Mouse (Mus musculus): ENCODE data around the gene 1110008P14Rik. TPM values are rescaled to one million over a fixed set of nuclear protein-coding genes. Genes with fewer than 3 reads are reported as not detected.

Gene 1110008P14Rik
- polyA plus RNA-seq (2015; fragmentation: Nextera tagmentation; extraction: Ambion mirVana): 47.1 and 52.1 TPM in 2 replicates

DNA sequence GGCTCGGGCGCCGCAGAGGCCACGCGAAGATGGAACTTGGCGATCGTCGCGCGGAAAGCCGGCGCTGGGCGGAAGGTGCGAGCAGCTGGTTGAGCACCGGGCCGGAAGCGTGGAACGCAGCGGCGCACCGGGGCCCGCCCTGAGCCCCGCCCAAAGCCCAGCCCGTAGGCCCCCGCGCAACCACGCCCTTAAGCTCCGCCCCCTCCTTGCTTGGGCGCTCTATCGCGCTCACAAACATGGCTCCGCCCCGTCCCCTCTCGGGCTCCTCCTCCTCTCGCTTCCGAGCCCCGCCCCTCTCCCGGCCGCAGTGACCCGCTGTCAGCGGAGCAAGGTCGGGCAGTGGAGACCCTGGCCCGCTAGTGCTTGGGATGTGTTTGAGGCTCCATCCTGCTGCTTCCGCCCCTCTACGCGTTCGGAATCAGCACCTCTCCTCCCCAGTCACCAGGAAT lies at the start of gene 1110008P14Rik:
Gene 1110008P14Rik, minus strand, starts transcription at position 164 of the 449 bp plus-strand sequence.
- Histone ChIP-seq H3K27me3 (peaks cover 10% of the 10 kb centered on the region; the same call in 1 of the 2 replicates), H3K36me3 (peaks cover 29% of the 10 kb centered on the region), H3K27ac (peak within 1 kb of the TSS; percentile 37; the same call in 1 of the 2 replicates), H3K9ac (peak within 1 kb of the TSS; percentile 56), H3K9me3 (replicated peaks) (no peaks in the 10 kb centered on the region), H3K4me1 (peaks cover 10% of the 10 kb centered on the region), H3K4me2 (peak within 1 kb of the TSS; percentile 95), H3K4me3 (replicated peaks) (peak within 1 kb of the TSS; percentile 75)
- WGBS: under 1% methylated on average over 44 of the region's 47 CpGs
- ATAC-seq (replicated peaks; ENCODE audit: low FRiP score): peak; percentile 91

- peak overlapping the region; percentile 55 for H3K9ac ChIP-seq
- H3K27me3 ChIP-seq: no peaks in the 10 kb centered on the region
- H3K36me3 ChIP-seq: no peaks in the 10 kb centered on the region
- no peaks in the 10 kb centered on the region for H3K9me3 ChIP-seq (replicated peaks)
- ATAC-seq (replicated peaks; ENCODE audit: low FRiP score): peak; percentile 85
- WGBS: 7% methylated on average over 18 of the region's 18 CpGs
- peak overlapping the region; percentile 85 for H3K27ac ChIP-seq
- H3K4me1 ChIP-seq: peaks cover 48% of the 10 kb centered on the region
- H3K4me3 ChIP-seq (replicated peaks): peak overlapping the region; percentile 53
- peak overlapping the region; percentile 66 for H3K4me2 ChIP-seq
These were observed 49.3 kb upstream of the 1110008P14Rik start for GRCm38 (mm10) chr2:32430701-32431676.

DNA sequence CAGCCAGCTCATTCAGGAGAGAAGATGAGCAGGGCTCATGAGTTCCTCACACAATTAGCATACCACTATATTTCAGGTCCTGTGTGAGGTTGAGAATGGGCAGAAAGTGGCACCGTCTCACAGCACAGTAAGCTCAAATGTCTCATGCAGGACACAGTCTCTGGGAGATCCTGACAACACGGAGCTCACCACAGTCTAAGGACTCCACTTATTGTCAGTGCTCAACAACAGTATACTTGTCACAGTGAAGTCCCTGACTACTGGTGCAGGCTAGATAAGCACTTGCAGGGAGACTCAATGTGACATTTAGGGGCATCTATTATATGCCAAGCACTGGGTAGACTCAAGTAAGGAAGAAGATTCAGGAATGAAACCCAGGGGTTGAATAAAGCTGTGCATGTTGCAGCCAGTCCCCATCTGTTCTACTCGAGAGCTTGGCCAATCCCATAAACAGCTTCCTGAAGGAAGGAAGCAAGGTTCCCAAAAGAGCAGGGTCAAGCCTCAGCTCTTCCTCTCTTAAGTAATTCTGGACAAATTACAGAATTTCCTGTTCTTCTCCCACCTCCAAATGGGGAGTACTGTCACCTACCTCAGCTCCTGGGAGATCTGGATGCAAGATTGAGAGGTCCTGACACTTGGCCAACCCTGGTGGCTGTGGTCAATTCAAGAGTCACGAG lies 47.6 kb upstream of the 1110008P14Rik start:
- Histone ChIP-seq H3K9ac (no peak overlapping the region), H3K4me1 (peaks cover 59% of the 10 kb centered on the region), H3K27me3 (no peaks in the 10 kb centered on the region), H3K27ac (peak overlapping the region; percentile 87), H3K4me3 (replicated peaks) (no peak overlapping the region; the same call in 1 of the 2 replicates), H3K9me3 (replicated peaks) (no peaks in the 10 kb centered on the region), H3K4me2 (peak overlapping the region; percentile 66), H3K36me3 (no peaks in the 10 kb centered on the region)
- WGBS: 62% methylated on average over 4 of the region's 4 CpGs
- ATAC-seq (replicated peaks; ENCODE audit: low FRiP score): no peak

DNA sequence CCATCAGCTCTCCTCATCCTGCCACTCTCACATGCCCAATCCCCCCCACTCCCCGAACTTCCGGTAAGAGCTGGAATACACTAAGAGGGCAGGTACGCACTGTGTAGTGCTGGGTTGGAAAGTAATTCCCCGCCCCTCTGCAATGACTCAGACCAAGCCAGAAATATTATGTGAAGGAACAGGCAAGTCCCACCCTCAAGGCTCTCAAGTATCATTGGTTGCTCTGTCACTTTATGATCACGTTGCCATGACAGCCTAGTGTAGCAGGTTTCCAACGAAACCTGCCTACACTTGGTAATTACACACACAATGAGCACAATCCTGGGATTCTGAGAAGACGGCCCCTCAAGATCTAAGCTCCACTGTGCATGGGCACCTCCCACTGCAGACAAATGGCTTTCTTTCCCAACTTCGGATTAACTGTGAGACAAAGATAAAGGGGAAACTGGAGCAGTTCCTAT lies 46.6 kb upstream of the 1110008P14Rik start:
- H3K9ac ChIP-seq: no peak overlapping the region
- peak overlapping the region; percentile 16 for H3K4me3 ChIP-seq (replicated peaks)
- 18% methylated on average over 8 of the region's 8 CpGs for WGBS
- H3K4me1 ChIP-seq: peaks cover 68% of the 10 kb centered on the region
- H3K36me3 ChIP-seq: no peaks in the 10 kb centered on the region
- peak overlapping the region; percentile 66 for H3K4me2 ChIP-seq
- H3K27ac ChIP-seq: peak overlapping the region; percentile 87
- H3K9me3 ChIP-seq (replicated peaks): no peaks in the 10 kb centered on the region
- no peaks in the 10 kb centered on the region for H3K27me3 ChIP-seq
- peak; percentile 57 for ATAC-seq (replicated peaks; ENCODE audit: low FRiP score)

DNA sequence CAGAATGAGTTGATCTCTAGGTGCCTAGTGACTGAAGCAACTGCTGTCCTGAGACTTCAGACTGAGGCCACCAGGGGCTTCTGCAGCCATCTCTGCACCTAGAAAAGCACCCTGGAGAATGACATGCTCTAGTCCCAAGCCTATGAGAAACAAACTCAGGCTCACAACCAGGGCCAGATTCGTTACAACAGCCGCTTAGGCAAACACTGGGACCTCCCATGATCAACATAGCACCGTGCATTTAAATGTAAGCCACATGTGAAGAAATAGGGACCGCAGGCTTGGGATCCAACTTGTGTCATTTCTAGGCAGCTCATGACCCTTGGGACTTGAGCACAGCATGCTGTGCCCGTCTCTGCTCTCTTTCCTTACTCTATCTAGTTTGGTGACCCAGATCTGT lies 46.0 kb upstream of the 1110008P14Rik start:
- peak overlapping the region; percentile 87 for H3K27ac ChIP-seq
- no peak for ATAC-seq (replicated peaks; ENCODE audit: low FRiP score)
- WGBS: 81% methylated on average over 5 of the region's 5 CpGs
- no peaks in the 10 kb centered on the region for H3K9me3 ChIP-seq (replicated peaks)
- H3K4me1 ChIP-seq: peaks cover 74% of the 10 kb centered on the region
- no peak overlapping the region for H3K4me3 ChIP-seq (replicated peaks)
- no peaks in the 10 kb centered on the region for H3K27me3 ChIP-seq
- H3K4me2 ChIP-seq: peak overlapping the region; percentile 66
- H3K36me3 ChIP-seq: no peaks in the 10 kb centered on the region
- no peak overlapping the region for H3K9ac ChIP-seq

GRCm38 (mm10) chr2:32426141-32426540 lies 44.4 kb upstream of the 1110008P14Rik start:
- WGBS: 97% methylated on average over 1 of the region's 1 CpGs
- Histone ChIP-seq H3K4me3 (replicated peaks) (no peak overlapping the region), H3K27ac (no peak overlapping the region), H3K4me2 (no peak overlapping the region), H3K4me1 (peaks cover 75% of the 10 kb centered on the region), H3K36me3 (peaks cover 3% of the 10 kb centered on the region; the same call in 1 of the 2 replicates), H3K27me3 (no peaks in the 10 kb centered on the region), H3K9me3 (replicated peaks) (no peaks in the 10 kb centered on the region), H3K9ac (no peak overlapping the region)
- no peak for ATAC-seq (replicated peaks; ENCODE audit: low FRiP score)

DNA sequence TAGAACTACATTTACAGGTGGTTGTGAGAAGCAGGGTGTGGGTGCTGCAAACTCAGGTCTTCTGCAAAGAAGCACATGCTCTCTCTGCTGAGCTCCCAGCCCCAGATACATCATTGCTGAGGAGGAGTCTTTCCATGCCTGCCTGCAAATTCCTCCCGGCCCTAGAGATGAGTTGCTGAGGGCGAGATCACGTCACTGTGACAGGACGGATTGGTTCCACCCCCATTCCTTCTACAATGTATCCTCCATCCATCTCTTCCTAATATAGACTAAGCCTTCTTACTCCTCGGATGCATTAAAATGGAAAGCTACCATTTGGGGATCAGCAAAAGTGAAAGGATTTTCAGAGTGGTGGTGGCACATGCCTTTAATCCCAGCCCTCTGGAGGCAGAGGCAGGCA lies 43.8 kb upstream of the 1110008P14Rik start:
- Histone ChIP-seq H3K4me3 (replicated peaks) (no peak overlapping the region), H3K36me3 (peaks cover 9% of the 10 kb centered on the region), H3K27me3 (no peaks in the 10 kb centered on the region), H3K9me3 (replicated peaks) (no peaks in the 10 kb centered on the region), H3K9ac (no peak overlapping the region), H3K4me1 (peaks cover 70% of the 10 kb centered on the region), H3K27ac (peak overlapping the region; percentile 88; the same call in 1 of the 2 replicates), H3K4me2 (no peak overlapping the region)
- ATAC-seq (replicated peaks; ENCODE audit: low FRiP score): no peak
- WGBS: 69% methylated on average over 5 of the region's 5 CpGs

GRCm38 (mm10) chr2:32424796-32425195 lies 43.1 kb upstream of the 1110008P14Rik start:
- H3K4me2 ChIP-seq: no peak overlapping the region
- H3K27ac ChIP-seq: peak overlapping the region; percentile 88
- H3K9ac ChIP-seq: no peak overlapping the region
- H3K36me3 ChIP-seq: peaks cover 17% of the 10 kb centered on the region
- no peak for ATAC-seq (replicated peaks; ENCODE audit: low FRiP score)
- H3K27me3 ChIP-seq: no peaks in the 10 kb centered on the region
- no peaks in the 10 kb centered on the region for H3K9me3 ChIP-seq (replicated peaks)
- WGBS: 36% methylated on average over 3 of the region's 3 CpGs
- H3K4me1 ChIP-seq: peaks cover 70% of the 10 kb centered on the region
- H3K4me3 ChIP-seq (replicated peaks): no peak overlapping the region

DNA sequence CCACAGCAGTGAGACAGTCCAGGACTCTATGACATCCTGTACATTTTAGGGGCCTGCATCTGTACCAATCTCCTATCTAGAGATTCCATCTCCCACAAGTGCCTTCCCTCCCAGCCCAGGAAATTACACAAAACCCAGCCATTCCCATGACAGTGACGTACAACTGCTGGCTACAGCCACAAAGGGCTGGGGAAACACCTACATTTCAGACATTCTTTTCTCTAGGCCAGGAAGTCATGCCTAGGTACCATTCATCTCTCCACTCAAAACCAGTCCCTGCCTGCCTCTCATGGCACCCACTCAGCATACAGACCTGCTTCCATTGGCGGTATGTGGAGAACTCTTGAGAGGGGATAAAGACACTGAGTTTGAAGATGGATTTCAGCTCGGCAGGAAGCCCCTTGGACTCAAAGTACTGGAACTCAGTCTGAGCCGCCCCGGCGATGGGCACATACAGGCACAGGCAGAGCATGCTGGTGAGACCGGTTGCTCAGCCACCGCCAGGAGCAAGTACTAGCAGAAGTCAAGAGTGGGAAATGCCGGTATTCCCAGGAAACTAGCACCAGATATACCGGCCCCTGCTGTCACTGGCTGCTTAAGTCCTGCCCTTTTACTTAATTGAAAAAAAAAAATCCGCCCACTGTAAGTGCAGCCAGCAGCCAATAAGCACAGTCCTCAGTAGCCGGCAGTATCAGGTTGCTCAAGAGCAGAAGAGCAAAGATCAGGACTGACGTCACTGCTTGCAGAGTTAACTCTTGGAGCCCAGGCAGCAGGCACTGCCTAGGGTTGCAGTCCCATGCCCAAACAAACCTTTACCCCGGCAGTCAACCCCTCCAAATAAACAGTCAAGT lies 42.0 kb upstream of the 1110008P14Rik start:
- 1% methylated on average over 14 of the region's 14 CpGs for WGBS
- peak; percentile 90 for ATAC-seq (replicated peaks; ENCODE audit: low FRiP score)
- H3K27ac ChIP-seq: peak overlapping the region; percentile 88

DNA sequence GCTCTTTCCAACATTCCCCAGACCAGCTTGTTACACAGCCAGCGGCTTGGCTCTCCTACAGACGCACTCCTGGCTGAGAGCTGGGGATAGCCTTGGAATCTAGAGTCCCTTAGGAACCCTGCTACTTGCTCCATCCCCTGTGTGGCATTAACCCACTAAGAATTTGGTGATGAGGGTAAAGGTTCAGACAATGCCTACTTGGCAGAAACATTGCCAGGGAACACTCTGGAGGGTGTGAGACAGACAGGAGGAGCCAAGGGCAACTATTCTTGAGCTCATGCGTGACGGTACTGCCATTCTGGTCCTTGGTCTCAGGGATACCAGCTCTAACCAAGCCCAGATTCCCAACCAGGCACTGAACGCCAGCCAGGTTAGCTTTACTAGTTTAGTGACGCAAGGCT lies 40.1 kb upstream of the 1110008P14Rik start:
- Histone ChIP-seq H3K9ac (no peak overlapping the region), H3K4me1 (peaks cover 67% of the 10 kb centered on the region), H3K27me3 (no peaks in the 10 kb centered on the region), H3K27ac (no peak overlapping the region), H3K36me3 (peaks cover 46% of the 10 kb centered on the region), H3K4me3 (replicated peaks) (no peak overlapping the region), H3K9me3 (replicated peaks) (no peaks in the 10 kb centered on the region), H3K4me2 (no peak overlapping the region)
- ATAC-seq (replicated peaks; ENCODE audit: low FRiP score): no peak
- WGBS: 96% methylated on average over 6 of the region's 6 CpGs

More for the DNA sequence above, 42.0 kb upstream of the 1110008P14Rik start:
- H3K27me3 ChIP-seq: no peaks in the 10 kb centered on the region
- H3K9ac ChIP-seq: peak overlapping the region; percentile 35
- H3K4me2 ChIP-seq: peak overlapping the region; percentile 75
- no peaks in the 10 kb centered on the region for H3K9me3 ChIP-seq (replicated peaks)
- peaks cover 70% of the 10 kb centered on the region for H3K4me1 ChIP-seq
- peaks cover 28% of the 10 kb centered on the region for H3K36me3 ChIP-seq
- H3K4me3 ChIP-seq (replicated peaks): peak overlapping the region; percentile 45

GRCm38 (mm10) chr2:32420647-32421046 lies 38.9 kb upstream of the 1110008P14Rik start:
- H3K36me3 ChIP-seq: peaks cover 58% of the 10 kb centered on the region
- no peak overlapping the region for H3K9ac ChIP-seq
- ATAC-seq (replicated peaks; ENCODE audit: low FRiP score): no peak
- WGBS: 88% methylated on average over 6 of the region's 6 CpGs
- peaks cover 66% of the 10 kb centered on the region for H3K4me1 ChIP-seq
- H3K9me3 ChIP-seq (replicated peaks): no peaks in the 10 kb centered on the region
- no peaks in the 10 kb centered on the region for H3K27me3 ChIP-seq
- no peak overlapping the region for H3K4me2 ChIP-seq
- no peak overlapping the region for H3K4me3 ChIP-seq (replicated peaks)
- no peak overlapping the region for H3K27ac ChIP-seq
